Mouse (Mus musculus): ENCODE results near the gene Ndufv3.
A peak's percentile ranks its signal among the peaks of the same experiment; 100 is the strongest.
"Not testable (repeated sequence)": the region's sequence is repeated elsewhere in the genome, so short reads cannot be mapped to it uniquely, and the experiment has no call there.

The Ndufv3 gene

DNA sequence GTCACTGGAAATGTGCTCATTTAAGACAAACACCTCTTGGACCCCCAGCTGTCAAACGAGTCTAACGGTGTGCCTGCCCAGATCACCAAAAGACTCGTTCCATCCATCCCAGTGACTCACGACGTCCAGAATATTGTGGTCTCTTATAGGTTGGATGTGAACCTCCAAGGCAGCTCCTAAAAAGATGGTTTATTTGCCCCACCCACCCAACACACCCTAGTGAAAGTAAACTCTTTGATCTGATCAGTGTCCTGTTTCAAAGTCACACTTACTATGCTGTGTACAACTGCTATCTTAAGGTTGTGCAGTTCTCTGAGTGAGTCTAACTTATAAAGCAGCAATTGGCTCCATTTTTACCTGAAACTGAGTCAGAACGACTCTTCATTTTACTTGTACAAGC lies 7.3 kb upstream of the Ndufv3 start:
- no peak for DNase-seq

DNA sequence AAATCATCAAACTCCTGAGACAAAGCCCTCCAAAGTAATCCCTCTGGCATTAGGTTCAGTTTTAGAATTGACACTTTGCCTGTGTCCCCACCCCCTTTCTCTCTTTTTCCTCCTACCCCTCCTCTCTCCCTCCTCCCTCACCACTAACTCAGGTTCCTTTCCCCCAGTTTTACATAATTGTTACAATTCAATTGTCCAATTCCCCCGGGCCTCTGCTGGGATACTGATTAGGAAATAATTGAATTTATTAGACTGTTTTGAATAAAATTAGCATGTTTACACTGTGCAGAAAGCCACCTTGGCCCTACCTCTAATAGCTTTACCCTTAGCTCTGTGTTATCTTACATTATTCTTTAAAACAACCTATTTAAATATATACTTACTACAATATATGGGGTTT lies 5.2 kb upstream of the Ndufv3 start:
- no peak for DNase-seq

DNA sequence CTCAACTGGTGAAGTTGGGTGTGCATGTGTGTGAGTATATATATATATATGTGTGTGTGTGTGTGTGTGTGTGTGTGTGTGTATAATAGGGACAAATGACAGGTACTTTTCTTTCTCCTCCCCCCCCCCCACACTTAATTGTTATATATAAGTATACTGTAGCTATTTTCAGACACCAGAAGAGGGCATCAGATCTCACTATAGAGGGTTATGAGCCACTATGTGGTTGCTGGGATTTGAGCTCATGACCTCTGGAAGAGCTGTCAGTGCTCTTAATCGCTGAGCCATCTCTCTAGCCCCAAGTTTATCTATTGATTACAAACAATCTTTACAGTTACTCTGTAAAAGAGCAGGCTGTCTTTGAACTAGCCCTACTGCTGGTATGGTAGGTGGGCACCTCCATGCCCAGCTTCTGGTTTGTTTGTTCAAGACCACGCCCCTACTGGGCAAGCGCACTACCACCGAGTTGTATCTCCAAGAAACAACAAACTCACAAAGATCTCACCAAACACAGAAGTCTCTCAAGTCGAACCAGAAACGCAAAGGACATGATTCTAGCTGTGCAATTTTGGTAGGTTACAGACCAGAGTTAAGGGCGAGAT lies 470 bp upstream of the Ndufv3 start:
- DNase-seq, result no peak

DNA sequence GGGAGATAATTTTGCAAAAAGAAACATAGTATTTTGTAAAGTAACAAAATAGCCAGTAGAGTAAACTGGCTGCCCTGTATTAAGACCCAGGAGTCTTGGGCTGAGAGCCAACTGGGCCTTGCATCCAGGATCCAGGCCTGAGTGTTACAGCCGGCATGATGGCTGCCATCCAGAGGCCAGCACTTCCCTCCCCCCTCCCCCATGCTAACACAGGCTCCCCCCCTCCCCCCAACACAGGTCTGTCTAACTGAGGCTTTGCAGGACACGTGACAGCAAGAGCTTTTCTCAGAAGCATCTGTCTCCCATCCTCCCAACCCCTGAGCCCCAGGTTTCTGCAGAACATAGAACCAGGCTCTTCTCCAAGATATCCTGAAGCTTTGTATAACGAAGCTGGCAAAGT lies 980 bp downstream of the Ndufv3 start:
- DNase-seq, result no peak

DNA sequence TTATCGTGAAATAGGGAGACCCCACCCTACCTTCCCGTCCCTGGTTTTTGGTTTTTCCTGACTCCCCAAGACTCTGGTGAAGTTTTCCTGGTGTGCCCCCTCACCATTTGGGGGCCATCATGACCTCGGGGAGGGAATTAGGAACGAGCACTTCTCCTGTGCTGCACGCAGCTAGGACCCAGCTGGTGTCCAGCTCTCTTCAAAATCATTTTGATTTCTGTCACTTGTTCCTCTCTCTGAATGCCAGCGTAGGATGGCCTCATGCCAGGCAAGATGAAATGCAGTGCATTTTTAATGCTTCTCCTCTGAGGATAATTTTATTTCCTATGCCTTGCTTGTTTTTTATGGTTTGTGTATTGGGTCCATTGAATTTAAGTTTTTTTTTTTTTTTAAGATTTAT lies 2.0 kb downstream of the Ndufv3 start:
- DNase-seq, result no peak

DNA sequence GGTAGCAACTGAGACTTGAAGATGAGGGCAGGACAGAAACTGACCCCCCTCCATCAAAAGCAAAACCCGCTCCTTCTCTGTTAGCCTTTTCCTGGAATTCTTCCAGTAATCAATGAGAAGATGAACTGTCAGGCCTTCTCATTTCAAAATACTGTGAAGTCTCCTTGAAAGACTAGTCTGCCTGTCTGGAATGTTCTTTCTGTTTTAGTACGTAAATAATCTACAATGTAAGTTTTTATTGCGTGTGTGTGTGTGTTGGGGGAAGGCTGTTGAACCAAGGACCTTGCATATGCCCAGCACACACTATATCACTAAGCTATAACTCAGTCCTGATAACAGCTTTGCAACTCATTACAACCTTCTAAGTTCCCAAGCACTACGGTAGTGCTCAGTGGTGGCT lies 5.2 kb downstream of the Ndufv3 start:
- no peak for DNase-seq

DNA sequence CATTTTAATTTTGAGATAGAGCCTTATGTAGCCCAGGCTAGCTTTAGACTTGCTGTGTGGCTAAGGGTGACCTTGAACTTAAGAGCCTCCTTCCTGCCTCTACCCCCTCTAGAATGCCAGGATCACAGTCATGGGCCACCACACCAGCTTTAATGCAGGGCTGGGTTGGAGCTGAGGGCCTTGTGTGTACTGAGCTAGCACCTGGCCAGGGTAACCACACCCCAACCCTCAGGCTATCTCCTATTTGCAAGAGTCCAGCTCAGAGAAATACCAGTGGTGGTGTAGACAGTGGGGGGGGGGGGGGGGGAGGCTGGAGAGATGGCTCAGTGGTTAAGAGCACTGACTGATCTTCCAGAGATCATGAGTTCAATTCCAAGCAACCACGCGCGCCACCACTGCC lies 5.9 kb downstream of the Ndufv3 start:
- DNase-seq, result no peak

DNA sequence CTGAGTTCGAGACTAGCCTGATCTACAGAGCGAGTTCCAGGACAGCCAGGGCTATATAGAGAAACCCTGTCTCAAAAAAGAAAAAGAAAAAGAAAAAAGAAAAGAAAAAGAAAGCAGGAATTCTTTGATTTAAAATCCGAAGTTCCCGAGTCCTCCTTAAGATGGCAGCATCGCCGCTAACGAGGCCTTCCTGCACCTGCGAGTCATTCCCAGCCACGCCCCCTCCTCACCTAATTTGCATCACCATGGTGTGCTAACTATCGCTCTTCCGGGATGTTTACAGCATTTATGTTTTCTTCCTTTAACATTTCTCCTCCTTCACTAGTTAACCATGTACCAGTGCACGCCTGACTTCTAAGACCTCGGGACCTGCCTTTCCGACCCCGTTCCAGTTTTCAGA lies 9.4 kb downstream of the Ndufv3 start:
- DNase-seq, result peak; percentile 64

DNA sequence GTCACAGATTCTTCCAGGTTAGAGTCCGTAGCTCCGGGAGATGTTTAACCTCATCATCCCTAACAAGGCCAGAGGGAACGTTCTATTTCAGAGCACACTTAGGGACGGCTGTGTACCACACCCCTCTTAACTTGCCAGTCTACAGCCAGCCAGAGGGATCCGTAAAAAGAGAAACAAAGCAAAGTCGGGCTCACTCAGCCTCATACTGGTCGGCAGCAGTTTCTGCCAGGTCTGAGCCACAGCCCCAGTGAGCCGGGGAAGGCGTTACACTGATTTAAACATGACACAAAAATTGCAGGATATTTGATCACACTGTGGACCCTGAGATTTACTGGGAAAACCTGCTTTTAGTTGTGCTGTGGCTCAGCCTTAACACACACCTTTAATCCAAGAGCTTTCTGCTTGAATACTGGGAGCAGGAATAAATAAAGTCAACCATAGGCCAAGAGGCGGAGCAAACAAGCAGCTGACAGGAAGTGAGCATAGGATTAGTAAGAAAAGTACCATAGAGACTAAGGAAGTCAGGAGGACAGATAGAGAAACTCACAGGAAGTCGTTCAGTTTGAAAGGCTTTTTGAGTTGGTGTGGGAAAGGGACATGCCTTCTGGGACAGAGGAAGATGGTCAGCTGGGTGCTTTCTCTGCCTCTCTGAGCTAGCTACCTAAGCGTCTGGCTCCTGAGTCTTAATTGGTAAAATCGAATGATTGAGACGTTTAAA lies 11.7 kb downstream of the Ndufv3 start:
- no peak for DNase-seq

DNA sequence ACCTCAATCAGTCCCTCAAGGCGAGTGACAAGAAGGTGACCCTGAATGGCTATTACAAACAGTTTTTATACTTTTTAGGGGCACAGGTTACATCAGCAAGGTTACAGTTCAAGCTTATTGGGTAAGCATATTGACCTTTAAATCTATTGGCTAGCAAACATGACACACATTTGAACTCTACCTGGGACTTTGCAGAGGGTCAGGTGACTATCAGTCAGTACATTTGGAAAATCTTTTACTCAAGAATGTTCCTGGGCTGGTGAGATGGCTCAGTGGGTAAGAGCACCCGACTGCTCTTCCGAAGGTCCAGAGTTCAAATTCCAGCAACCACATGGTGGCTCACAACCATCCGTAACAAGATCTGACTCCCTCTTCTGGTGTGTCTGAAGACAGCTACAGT lies 12.4 kb downstream of the Ndufv3 start:
- DNase-seq, result not testable (repeated sequence)

DNA sequence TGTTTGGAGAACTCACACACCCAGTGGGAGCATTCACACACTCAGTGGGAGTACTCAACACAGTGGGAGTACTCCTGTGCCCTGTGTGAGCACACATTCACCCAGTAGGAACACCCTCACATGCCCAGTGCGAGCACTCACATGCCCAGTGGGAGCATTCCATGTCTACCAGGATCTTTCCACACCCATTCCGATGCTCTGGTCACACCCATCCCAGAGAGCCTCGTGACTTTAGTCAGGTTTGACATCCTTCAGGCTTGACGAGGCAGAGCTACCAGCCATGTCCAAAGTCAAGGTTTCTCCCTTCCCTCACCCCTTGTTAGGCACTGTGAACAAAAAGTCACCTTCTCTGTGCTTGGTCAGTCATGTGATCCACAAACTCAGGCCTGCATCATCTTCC lies 15.4 kb downstream of the Ndufv3 start:
- no peak for DNase-seq

DNA sequence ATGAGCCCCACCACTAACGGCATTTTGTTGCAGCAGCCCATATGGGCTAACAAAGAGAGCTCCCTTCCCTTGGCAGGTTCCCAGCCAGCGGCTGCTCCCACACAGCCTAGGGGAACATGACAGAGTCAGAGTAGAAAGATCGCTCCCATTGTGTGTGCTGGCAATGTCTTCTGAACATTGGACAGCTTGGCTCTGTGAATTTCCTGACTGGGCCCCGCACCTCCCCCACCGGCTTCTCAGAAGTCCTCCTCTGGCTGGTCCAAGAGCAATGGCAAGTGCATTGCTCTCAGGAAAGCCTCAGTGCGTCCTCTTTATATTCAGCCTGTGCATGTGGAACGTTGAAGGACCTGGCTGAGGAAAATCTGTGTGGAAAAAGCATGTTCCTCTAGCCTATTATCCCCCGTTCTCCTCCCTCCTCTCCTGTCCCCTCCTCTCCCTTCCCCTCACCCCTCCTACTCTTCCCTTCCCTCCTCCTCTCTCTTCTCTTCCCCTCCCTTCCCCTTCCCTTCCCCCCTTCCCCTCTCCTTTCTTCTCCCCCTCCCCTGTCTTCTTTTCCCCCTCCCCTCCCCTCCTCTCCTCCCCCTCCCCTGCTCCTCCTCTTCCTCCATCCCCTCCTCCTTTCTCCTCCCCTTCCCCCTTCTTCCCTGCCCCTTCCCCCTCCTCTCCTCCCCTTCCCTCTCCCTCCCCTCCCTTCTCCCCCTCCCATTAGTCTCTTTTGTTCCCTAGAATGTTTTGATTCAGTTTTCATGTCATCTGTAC lies 16.1 kb downstream of the Ndufv3 start:
- DNase-seq, result no peak

DNA sequence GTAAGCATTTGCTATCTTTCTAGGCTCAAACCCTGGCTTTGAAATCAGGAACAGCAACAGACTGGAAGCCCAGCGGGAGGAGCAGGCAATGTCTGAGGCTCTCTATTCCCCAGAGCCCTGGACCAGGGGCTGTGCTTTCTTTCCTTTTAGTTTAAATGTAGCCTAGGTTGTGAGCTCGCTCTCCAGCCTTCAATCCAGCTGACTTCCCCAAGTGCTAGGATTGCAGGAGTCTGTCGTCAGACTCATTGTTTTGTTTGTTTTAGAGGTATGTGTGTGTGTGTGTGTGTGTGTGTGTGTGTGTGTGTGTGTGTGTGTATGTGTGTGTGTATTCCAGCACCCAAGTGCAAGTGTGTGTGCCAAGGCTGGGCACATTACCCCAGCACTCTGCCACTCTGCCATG lies 20.2 kb downstream of the Ndufv3 start:
- no peak for DNase-seq

DNA sequence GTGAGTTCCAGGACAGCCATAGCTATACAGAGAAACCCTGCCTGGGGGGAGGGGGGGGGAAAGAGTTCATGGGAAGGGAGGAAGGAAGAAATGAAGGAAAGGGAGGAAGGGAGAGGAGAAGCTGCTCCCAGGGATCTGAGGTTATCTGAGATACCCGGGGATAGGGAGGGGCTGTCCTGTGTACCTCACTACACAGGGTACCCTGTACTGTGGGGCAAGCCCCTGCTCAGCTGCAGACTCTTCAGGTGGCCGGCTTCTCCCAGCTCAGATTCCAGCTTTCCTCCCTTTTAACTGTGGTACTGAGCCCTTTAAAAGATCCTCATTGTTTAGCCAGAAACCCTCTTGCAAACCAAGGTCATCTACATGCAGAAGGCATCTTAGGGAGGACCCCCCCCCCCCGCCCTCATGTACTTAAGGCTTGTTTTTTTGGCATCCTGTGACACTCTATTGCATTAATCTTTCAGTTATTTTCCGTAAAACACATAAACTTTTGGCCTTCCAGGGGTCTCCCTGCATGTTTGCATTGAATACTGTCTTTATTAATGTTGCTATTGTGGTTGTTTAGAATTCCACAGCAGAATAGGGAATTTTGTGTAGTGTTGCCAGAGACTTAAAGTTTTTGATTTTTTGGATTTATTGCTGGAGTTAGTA lies 21.0 kb downstream of the Ndufv3 start:
- no peak for DNase-seq

DNA sequence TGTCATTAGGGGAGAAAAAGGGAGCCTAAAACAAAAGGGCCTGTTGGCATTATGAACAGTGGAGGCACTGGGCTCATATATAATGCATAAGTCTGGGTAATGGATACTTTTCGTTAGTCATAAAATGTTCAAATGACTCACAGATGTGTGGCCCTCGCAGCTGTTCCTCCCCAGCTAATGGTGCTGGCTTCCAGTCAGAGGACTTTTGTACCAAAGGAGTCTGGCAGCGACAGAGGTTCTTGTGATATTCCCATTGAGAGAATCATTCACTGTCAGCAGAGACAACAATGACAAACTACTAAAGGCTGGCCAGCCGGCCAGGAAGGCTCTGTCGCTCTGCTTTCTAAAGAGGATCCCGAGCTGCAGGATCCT lies 21.5 kb downstream of the Ndufv3 start:
- DNase-seq, result no peak

DNA sequence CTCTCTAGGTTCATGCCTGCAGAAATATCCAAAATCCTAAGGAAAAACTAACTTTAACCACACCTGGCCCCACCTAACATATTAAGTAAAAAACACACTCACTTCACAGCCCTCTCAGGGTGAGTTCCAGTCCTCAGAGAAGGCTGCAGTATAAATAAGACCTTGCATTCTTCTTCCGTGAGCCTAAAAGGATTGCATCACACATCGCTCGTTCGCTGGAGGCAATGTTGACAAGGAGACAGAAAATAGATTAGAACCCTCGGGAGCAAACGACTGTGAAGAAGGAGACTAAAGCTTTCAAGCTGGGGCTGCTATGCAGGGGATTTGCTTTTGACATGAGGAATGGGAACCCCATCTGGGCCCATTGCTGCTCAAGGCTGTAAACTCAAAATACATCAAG lies 23.7 kb downstream of the Ndufv3 start:
- no peak for DNase-seq

DNA sequence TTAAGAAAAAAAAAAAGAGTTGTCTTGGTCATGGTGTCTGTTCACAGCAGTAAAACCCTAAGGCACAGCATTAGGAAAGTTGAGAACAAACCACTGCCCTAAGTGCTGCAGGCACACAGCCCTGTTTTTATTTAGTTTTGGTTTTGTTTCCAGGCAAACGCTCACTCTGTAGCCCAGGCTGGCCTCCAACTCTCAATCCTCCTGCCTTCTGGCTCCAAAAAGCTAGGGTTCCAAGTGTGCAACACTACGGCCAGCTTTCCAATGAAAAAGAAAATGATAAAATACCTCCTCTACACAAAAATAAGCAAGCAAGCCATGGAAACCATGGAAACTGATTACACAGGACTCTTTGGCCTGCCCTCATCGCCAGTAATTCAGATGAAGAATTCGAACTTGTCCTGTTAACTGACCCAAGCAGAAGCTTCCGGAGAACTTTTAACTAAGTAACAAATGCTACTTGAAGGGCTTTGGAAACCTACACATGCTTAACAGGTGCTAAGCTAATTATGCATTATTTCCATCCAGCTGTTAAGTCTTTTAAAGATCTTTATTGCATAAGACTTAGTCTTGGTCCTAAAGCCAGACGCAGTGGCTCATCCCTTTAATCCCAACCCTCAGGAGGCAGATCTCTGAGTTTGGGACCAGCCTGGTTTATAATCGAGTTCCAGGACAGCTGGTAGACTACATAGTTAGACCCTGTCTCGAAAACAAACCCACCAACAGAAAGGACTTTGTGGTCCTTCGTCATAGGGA lies 26.7 kb downstream of the Ndufv3 start:
- DNase-seq, result no peak

DNA sequence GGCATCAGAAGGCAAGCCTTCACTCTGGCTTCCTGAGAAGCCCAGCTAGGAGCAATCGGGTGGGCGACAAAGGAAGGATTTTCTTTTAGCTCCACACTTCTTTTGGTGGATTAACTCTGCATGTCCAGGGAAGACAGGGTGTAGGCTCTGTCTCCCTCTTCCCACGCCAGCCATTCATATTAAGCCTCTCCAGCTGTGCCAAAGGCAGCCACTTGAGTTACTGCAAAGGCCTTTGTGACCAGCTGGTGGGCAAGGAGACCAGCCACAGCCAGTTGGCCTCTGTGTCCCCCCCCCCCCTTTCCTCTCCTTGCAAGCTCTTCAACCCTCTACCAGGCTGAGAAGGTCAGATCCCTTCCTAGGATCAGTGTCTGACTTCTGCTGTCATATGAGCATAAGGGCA lies 28.1 kb downstream of the Ndufv3 start:
- no peak for DNase-seq

DNA sequence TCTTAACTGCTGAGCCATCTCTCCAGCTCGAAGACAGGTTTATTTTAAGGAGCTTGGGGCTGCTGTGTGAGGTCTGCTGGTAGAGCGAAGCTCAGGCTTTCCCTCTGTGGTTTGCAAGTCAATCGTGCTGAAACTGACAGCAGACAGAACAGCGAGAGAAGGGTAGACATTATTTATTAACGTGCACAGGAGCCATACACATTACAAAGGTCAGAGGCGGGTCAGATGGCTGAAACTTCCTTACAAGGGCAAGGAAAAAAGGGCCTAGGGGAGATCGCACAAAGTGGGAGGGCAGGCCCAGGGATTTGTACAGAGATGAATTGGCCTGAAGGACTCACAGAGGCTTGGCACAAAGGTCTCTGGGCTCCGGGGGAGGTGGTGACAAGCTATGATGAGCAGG lies 29.5 kb downstream of the Ndufv3 start:
- DNase-seq, result no peak

DNA sequence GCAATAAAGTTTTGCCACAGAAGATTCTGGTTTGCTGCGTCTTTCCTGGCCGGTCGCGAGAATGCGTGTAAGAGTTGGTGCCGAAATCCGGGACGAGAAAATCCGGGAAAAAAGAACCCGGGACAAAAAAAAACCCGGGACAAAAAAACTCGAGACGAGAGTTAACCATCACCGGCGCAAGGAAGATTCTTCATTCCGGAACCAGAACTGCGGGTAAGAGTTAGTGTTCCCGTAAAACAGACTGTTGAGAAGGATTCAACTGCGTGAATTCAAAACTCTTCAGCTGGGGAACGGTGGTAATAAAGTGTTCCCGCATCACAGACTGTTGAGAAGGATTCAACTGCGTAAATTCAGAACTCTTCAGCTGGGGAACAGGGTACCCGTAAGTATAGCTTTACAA lies 32.7 kb downstream of the Ndufv3 start:
- DNase-seq, result not testable (repeated sequence)

DNA sequence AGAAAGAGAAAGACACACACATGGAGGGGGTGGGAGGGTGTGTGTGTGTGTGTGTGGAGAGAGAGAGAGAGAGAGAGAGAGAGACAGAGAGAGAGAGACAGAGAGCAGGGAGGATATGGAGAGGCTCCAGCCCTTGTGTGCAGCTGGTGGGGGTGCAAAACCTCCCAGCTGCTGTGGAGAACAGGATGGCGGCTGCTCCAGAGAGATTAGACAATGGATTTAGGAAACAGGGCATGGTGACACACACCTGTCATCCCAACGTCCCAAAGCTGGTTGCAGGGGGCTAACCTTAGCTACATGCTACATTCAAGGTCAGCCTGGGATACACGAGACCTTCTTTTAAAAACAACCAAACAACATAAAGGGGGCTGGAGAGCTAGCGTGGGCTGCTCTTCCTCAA lies 36.3 kb downstream of the Ndufv3 start:
- no peak for DNase-seq

DNA sequence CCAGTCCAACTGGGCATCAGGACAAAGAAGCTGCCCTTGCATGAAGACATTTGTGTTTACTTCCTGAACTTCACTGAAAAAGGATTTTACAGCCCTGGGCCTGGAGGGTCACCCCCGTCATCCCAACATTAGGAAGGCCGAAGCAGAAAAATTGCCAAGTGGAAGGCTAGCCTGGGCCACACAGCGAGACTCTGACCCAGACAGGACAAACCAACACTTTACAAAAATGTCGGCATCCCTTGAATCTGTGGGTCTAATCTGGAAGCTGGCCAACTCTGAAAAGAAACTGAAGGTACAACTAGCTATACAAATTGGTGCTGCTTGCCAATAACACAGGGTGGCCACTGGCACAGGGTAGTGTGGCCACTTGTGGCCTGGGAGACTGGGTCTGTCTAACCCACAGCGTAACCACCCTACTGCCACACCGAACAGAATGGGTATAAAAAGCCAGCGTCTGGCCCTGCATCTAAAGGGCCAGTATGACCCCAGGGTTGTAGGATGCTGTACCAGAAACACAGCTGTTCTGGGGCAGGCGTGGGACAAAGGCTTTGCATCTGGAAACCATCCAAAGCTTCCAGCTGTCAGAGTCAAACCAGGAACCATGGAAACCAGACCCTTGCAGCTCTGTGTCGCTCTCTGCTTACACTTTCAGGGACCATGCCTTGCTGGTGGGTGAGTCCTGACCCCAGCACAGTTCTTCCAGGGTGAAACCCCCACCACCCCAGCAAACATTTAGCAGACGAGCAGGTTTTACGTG lies 37.4 kb downstream of the Ndufv3 start:
- DNase-seq, result peak; percentile 25
